Mouse (Mus musculus): ENCODE measurements at regions not wholly inside any gene's neighbourhood (a gene's known extent, or its start where the extent isn't known, plus 50 kb on each side); places are given as distances from the start of the nearest gene placed in this dataset.
A peak's percentile ranks its signal among the peaks of the same experiment; 100 is the strongest.
"Not testable (repeated sequence)": the region's sequence is repeated elsewhere in the genome, so short reads cannot be mapped to it uniquely, and the experiment has no call there.

- Histone ChIP-seq H3K27me3 (ENCODE audit: control insufficient read depth, insufficient read depth, low read length, poor library complexity, severe bottlenecking) (no peaks in the 10 kb centered on the region), H3K36me3 (ENCODE audit: control insufficient read depth, insufficient read depth, low read length, poor library complexity, severe bottlenecking) (no peaks in the 10 kb centered on the region)
- DNase-seq (ENCODE audit: low read depth, low spot score), result no peak
Measured at GRCm38 (mm10) chr8:37048912-37049692, 55.7 kb downstream of the AI429214 start.

GRCm38 (mm10) chr8:37049969-37050683 is 56.7 kb downstream of the AI429214 start:
- DNase-seq (ENCODE audit: low read depth, low spot score), result no peak
- Histone ChIP-seq H3K36me3 (ENCODE audit: control insufficient read depth, insufficient read depth, low read length, poor library complexity, severe bottlenecking) (no peaks in the 10 kb centered on the region), H3K27me3 (ENCODE audit: control insufficient read depth, insufficient read depth, low read length, poor library complexity, severe bottlenecking) (no peaks in the 10 kb centered on the region)

- Histone ChIP-seq H3K27me3 (ENCODE audit: control insufficient read depth, insufficient read depth, low read length, poor library complexity, severe bottlenecking) (no peaks in the 10 kb centered on the region), H3K36me3 (ENCODE audit: control insufficient read depth, insufficient read depth, low read length, poor library complexity, severe bottlenecking) (no peaks in the 10 kb centered on the region)
- DNase-seq (ENCODE audit: low read depth, low spot score), result no peak
Measured at GRCm38 (mm10) chr8:37050684-37051028, 57.3 kb downstream of the AI429214 start.

GRCm38 (mm10) chr8:37056376-37056775 is 63.0 kb downstream of the AI429214 start:
- DNase-seq (ENCODE audit: low read depth, low spot score), result no peak
- Histone ChIP-seq H3K27me3 (ENCODE audit: control insufficient read depth, insufficient read depth, low read length, poor library complexity, severe bottlenecking) (no peaks in the 10 kb centered on the region), H3K36me3 (ENCODE audit: control insufficient read depth, insufficient read depth, low read length, poor library complexity, severe bottlenecking) (no peaks in the 10 kb centered on the region)

- Histone ChIP-seq H3K36me3 (ENCODE audit: control insufficient read depth, insufficient read depth, low read length, poor library complexity, severe bottlenecking) (no peaks in the 10 kb centered on the region), H3K27me3 (ENCODE audit: control insufficient read depth, insufficient read depth, low read length, poor library complexity, severe bottlenecking) (no peaks in the 10 kb centered on the region)
- no peak for DNase-seq (ENCODE audit: low read depth, low spot score)
Measured at GRCm38 (mm10) chr8:37058390-37058789, 65.0 kb downstream of the AI429214 start.

GRCm38 (mm10) chr8:37062012-37062944 is 68.9 kb downstream of the AI429214 start:
- peak; percentile 15 for DNase-seq (ENCODE audit: low read depth, low spot score)
- Histone ChIP-seq H3K36me3 (ENCODE audit: control insufficient read depth, insufficient read depth, low read length, poor library complexity, severe bottlenecking) (no peaks in the 10 kb centered on the region), H3K27me3 (ENCODE audit: control insufficient read depth, insufficient read depth, low read length, poor library complexity, severe bottlenecking) (no peaks in the 10 kb centered on the region)

- no peaks in the 10 kb centered on the region for H3K27me3 ChIP-seq (ENCODE audit: control insufficient read depth, insufficient read depth, low read length, poor library complexity, severe bottlenecking)
- no peaks in the 10 kb centered on the region for H3K36me3 ChIP-seq (ENCODE audit: control insufficient read depth, insufficient read depth, low read length, poor library complexity, severe bottlenecking)
- peak; percentile 38 for DNase-seq (ENCODE audit: low read depth, low spot score)
Measured at GRCm38 (mm10) chr8:37063764-37064331, 70.4 kb downstream of the AI429214 start.

GRCm38 (mm10) chr8:37072905-37073304 is 79.5 kb downstream of the AI429214 start:
- Histone ChIP-seq H3K36me3 (ENCODE audit: control insufficient read depth, insufficient read depth, low read length, poor library complexity, severe bottlenecking) (no peaks in the 10 kb centered on the region), H3K27me3 (ENCODE audit: control insufficient read depth, insufficient read depth, low read length, poor library complexity, severe bottlenecking) (no peaks in the 10 kb centered on the region)
- DNase-seq (ENCODE audit: low read depth, low spot score), result no peak

- DNase-seq (ENCODE audit: low read depth, low spot score), result no peak
- Histone ChIP-seq H3K36me3 (ENCODE audit: control insufficient read depth, insufficient read depth, low read length, poor library complexity, severe bottlenecking) (no peaks in the 10 kb centered on the region), H3K27me3 (ENCODE audit: control insufficient read depth, insufficient read depth, low read length, poor library complexity, severe bottlenecking) (no peaks in the 10 kb centered on the region)
Measured at GRCm38 (mm10) chr8:37099727-37100126, 106.3 kb downstream of the AI429214 start.

GRCm38 (mm10) chr8:37112386-37112785 is 119.0 kb downstream of the AI429214 start:
- H3K27me3 ChIP-seq (ENCODE audit: control insufficient read depth, insufficient read depth, low read length, poor library complexity, severe bottlenecking); H3K36me3 ChIP-seq (ENCODE audit: control insufficient read depth, insufficient read depth, low read length, poor library complexity, severe bottlenecking); DNase-seq (ENCODE audit: low read depth, low spot score): not testable (repeated sequence)

GRCm38 (mm10) chr8:37125834-37126233 is 132.4 kb downstream of the AI429214 start:
- no peaks in the 10 kb centered on the region for H3K36me3 ChIP-seq (ENCODE audit: control insufficient read depth, insufficient read depth, low read length, poor library complexity, severe bottlenecking)
- no peaks in the 10 kb centered on the region for H3K27me3 ChIP-seq (ENCODE audit: control insufficient read depth, insufficient read depth, low read length, poor library complexity, severe bottlenecking)
- DNase-seq (ENCODE audit: low read depth, low spot score), result no peak

- no peak for DNase-seq (ENCODE audit: low read depth, low spot score)
- Histone ChIP-seq H3K36me3 (ENCODE audit: control insufficient read depth, insufficient read depth, low read length, poor library complexity, severe bottlenecking) (no peaks in the 10 kb centered on the region), H3K27me3 (ENCODE audit: control insufficient read depth, insufficient read depth, low read length, poor library complexity, severe bottlenecking) (no peaks in the 10 kb centered on the region)
Measured at GRCm38 (mm10) chr8:37129670-37130069, 136.3 kb downstream of the AI429214 start.

GRCm38 (mm10) chr8:37131988-37132387 is 138.6 kb downstream of the AI429214 start:
- H3K27me3 ChIP-seq (ENCODE audit: control insufficient read depth, insufficient read depth, low read length, poor library complexity, severe bottlenecking), result no peaks in the 10 kb centered on the region
- H3K36me3 ChIP-seq (ENCODE audit: control insufficient read depth, insufficient read depth, low read length, poor library complexity, severe bottlenecking), result no peaks in the 10 kb centered on the region
- DNase-seq (ENCODE audit: low read depth, low spot score), result no peak

GRCm38 (mm10) chr8:37134192-37134964 is 141.0 kb downstream of the AI429214 start:
- no peak for DNase-seq (ENCODE audit: low read depth, low spot score)
- Histone ChIP-seq H3K27me3 (ENCODE audit: control insufficient read depth, insufficient read depth, low read length, poor library complexity, severe bottlenecking) (no peaks in the 10 kb centered on the region), H3K36me3 (ENCODE audit: control insufficient read depth, insufficient read depth, low read length, poor library complexity, severe bottlenecking) (no peaks in the 10 kb centered on the region)
